Mouse (Mus musculus) limb, embryonic 14.5 days (tissue): ENCODE results near the gene Lrrc56. TPM values are rescaled to one million over a fixed set of nuclear protein-coding genes. Genes with fewer than 3 reads are reported as not detected.

Experiments used
- ATAC-seq: fragments of 200-750 bp; cut with Nextera tagmentation; 2 replicates; pipeline ENCODE4 v1.8.0; 2017; ENCODE audit warnings: low read depth, moderate number of reproducible peaks, moderate TSS enrichment; ENCODE audit not compliant: low FRiP score
- DNase-seq: peaks from one replicate; pipeline ENCODE4 v3.0.0-alpha.2; 2015; ENCODE audit warnings: low spot score
- H3K27ac ChIP-seq: fragments of 300-500 bp; sonication (generic); replicated peaks from 2 replicates; pipeline ENCODE4 v1.5.1; 2014; ENCODE audit warnings: low read depth, mild to moderate bottlenecking, low read length, moderate library complexity, mixed read lengths
- H3K27me3 ChIP-seq: fragments of 300-500 bp; sonication (generic); 2 replicates; pipeline ENCODE4 v1.6.1; 2014; ENCODE audit warnings: low read length, mixed read lengths; ENCODE audit not compliant: control insufficient read depth, insufficient read depth
- H3K36me3 ChIP-seq: fragments of 300-500 bp; sonication (generic); 2 replicates; pipeline ENCODE4 v1.6.1; 2014; ENCODE audit warnings: mild to moderate bottlenecking, low read length, moderate library complexity, mixed read lengths; ENCODE audit not compliant: control insufficient read depth, insufficient read depth
- H3K4me1 ChIP-seq: fragments of 300-500 bp; sonication (generic); 2 replicates; pipeline ENCODE4 v1.6.1; 2014; ENCODE audit warnings: antibody characterized with exemption, low read length, mixed read lengths; ENCODE audit not compliant: control insufficient read depth, insufficient read depth
- H3K4me2 ChIP-seq: fragments of 300-500 bp; sonication (generic); replicated peaks from 2 replicates; pipeline ENCODE4 v1.6.1; 2014; ENCODE audit warnings: low read depth, mild to moderate bottlenecking, low read length, moderate library complexity; ENCODE audit not compliant: severe bottlenecking
- H3K4me3 ChIP-seq: fragments of 300-500 bp; sonication (generic); replicated peaks from 2 replicates; pipeline ENCODE4 v1.5.1; 2014; ENCODE audit warnings: low read length
- H3K9ac ChIP-seq: fragments of 300-500 bp; sonication (generic); 2 replicates; pipeline ENCODE4 v1.6.1; 2014; ENCODE audit warnings: mild to moderate bottlenecking, low read depth, low read length, moderate library complexity; ENCODE audit not compliant: severe bottlenecking
- H3K9me3 ChIP-seq: fragments of 300-500 bp; sonication (generic); 2 replicates; pipeline ENCODE4 v1.6.1; 2016; ENCODE audit warnings: low read length; ENCODE audit not compliant: control insufficient read depth
- POLR2A ChIP-seq: fragments of 200-500 bp; IDR thresholded peaks from 2 replicates; pipeline ENCODE4 v1.8.0; 2012; ENCODE audit warnings: inconsistent platforms, mild to moderate bottlenecking, moderate library complexity, borderline replicate concordance; ENCODE audit not compliant: insufficient read depth, insufficient read length; ENCODE audit errors: extremely low read depth
- WGBS: fragments of 180-500 bp; shearing (Covaris S2); extraction: QIAGEN DNeasy Blood & Tissue Kit; methylation state at CpG from one replicate; pipeline ENCODE4 v1.1.7; 2014; 5-methylcytosine and 5-hydroxymethylcytosine counted together
- polyA plus RNA-seq, 2 experiments: library from polyadenylated mRNA; depleted of rRNA in 1 of 2; stranded (reverse) in 1 of 2; unstranded in 1 of 2; fragments of >200 nt; fragmentation: Nextera tagmentation in 1 of 2; extraction: Ambion mirVana in 1 of 2; gene quantifications; 2 replicates each; pipeline versions ENCODE4 v1.2.1 to v1.2.3; 2012 to 2014

Gene Lrrc56
- polyA plus RNA-seq, 2 experiments = 5.8 to 14.8 TPM

- Histone ChIP-seq H3K4me2 (no peak overlapping the region; the same call in 1 of the 2 replicates), H3K9ac (no peak overlapping the region), H3K4me3 (no peak overlapping the region), H3K4me1 (peaks cover 13% of the 10 kb centered on the region), H3K27me3 (no peaks in the 10 kb centered on the region), H3K36me3 (peaks cover 21% of the 10 kb centered on the region), H3K27ac (no peak overlapping the region), H3K9me3 (no peaks in the 10 kb centered on the region)
- 91% methylated on average over 2 of the region's 2 CpGs for WGBS
- no peak for TF ChIP-seq POLR2A
- DNase-seq (no peak), ATAC-seq (no peak)
These were observed 1.8 kb downstream of the Lrrc56 start for GRCm38 (mm10) chr7:141195754-141196153.

GRCm38 (mm10) chr7:141196619-141197282, 2.8 kb downstream of the Lrrc56 start:
- no peak overlapping the region for H3K9ac ChIP-seq
- no peaks in the 10 kb centered on the region for H3K27me3 ChIP-seq
- H3K4me3 ChIP-seq = no peak overlapping the region
- no peak overlapping the region for H3K27ac ChIP-seq
- no peak for TF ChIP-seq POLR2A
- no peak for DNase-seq
- WGBS = 91% methylated on average over 8 of the region's 8 CpGs
- H3K4me1 ChIP-seq = peaks cover 13% of the 10 kb centered on the region
- H3K9me3 ChIP-seq = no peaks in the 10 kb centered on the region
- H3K36me3 ChIP-seq = peaks cover 11% of the 10 kb centered on the region
- no peak overlapping the region for H3K4me2 ChIP-seq
- no peak for ATAC-seq

GRCm38 (mm10) chr7:141198121-141198520, 4.2 kb downstream of the Lrrc56 start:
- 99% methylated on average over 4 of the region's 4 CpGs for WGBS
- H3K4me2 ChIP-seq = no peak overlapping the region
- peaks cover 5% of the 10 kb centered on the region for H3K4me1 ChIP-seq
- H3K27ac ChIP-seq = no peak overlapping the region
- H3K9ac ChIP-seq = no peak overlapping the region
- H3K27me3 ChIP-seq = no peaks in the 10 kb centered on the region
- TF ChIP-seq POLR2A = no peak
- 0 out of 2 replicates have a peak, but pooled peaks cover 5% of the 10 kb centered on the region for H3K36me3 ChIP-seq
- no peak for ATAC-seq
- H3K9me3 ChIP-seq = no peaks in the 10 kb centered on the region
- no peak overlapping the region for H3K4me3 ChIP-seq
- DNase-seq = no peak

GRCm38 (mm10) chr7:141204546-141204945, 10.6 kb downstream of the Lrrc56 start:
- DNase-seq (no peak), ATAC-seq (no peak)
- Histone ChIP-seq H3K4me2 (no peak overlapping the region), H3K36me3 (no peaks in the 10 kb centered on the region), H3K27ac (no peak overlapping the region), H3K27me3 (no peaks in the 10 kb centered on the region), H3K9ac (no peak overlapping the region), H3K4me3 (no peak overlapping the region), H3K4me1 (no peaks in the 10 kb centered on the region), H3K9me3 (no peaks in the 10 kb centered on the region)
- no peak for TF ChIP-seq POLR2A
- WGBS = 67% methylated on average over 3 of the region's 3 CpGs

- Histone ChIP-seq H3K4me3 (no peak overlapping the region), H3K4me2 (no peak overlapping the region), H3K9me3 (no peaks in the 10 kb centered on the region), H3K9ac (no peak overlapping the region), H3K36me3 (no peaks in the 10 kb centered on the region), H3K27ac (no peak overlapping the region), H3K27me3 (no peaks in the 10 kb centered on the region), H3K4me1 (no peaks in the 10 kb centered on the region)
- ATAC-seq (no peak), DNase-seq (no peak)
- 89% methylated on average over 5 of the region's 5 CpGs for WGBS
- no peak for TF ChIP-seq POLR2A
These were observed 11.5 kb downstream of the Lrrc56 start for GRCm38 (mm10) chr7:141205504-141205903.
